Mouse (Mus musculus) embryonic fibroblast, embryonic 13.5 days (primary cell): ENCODE data around the gene Letmd1.

Experiments
- CTCF ChIP-seq: IDR thresholded peaks from 2 replicates; pipeline ENCODE4 v1.5.1; 2011; ENCODE audit warnings: mild to moderate bottlenecking, control low read depth, low read length, moderate library complexity, borderline replicate concordance; ENCODE audit not compliant: insufficient read depth
- POLR2A ChIP-seq: IDR thresholded peaks from 2 replicates; pipeline ENCODE4 v1.6.1; 2011; ENCODE audit warnings: low read depth, mild to moderate bottlenecking, control low read depth, low read length, moderate library complexity

- TF ChIP-seq POLR2A: no peak
- no peak for TF ChIP-seq CTCF
Measured at GRCm38 (mm10) chr15:100465432-100465831, 3.4 kb upstream of the Letmd1 start.
